Mouse (Mus musculus): ENCODE results near the gene Prima1.

Gene Prima1

GRCm38 (mm10) chr12:103223671-103224070, 18.3 kb downstream of the Prima1 start:
- DNase-seq: no peak

DNA sequence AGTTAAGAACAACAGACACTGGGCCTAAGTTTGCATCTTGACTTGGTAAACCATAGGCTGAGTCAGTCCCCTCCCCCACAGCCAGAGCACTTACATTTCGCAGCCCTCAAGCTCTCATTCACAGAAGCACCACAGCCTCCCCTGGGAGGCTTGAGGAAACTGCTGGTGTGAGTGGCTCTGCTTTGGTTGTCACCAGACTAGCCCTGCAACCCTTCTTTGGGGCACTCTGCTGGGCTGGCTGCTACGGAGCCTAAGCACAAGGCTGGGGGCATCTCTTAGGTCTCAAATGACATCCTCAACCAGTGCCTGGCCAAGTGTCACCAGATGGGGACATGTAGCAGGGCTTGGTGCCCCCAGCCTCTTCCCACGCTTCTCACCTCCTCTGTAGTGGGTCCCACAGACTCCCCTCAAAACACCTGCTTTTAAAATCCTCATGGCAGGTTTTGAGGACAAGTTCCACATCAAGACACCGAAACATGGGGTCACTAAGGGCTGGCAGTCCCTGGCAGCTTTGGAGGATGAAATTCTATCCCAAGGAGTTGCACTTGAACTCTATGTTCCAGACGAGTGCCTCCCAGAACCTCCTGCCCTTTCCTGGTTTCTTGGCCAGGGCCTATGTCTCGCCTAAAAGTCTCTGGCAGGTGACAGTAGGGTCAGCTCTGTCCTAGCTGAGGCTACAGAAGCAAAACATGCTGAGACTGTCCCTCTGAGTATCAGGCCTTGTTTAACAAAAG, 25.9 kb downstream of the Prima1 start:
- DNase-seq: no peak

DNA sequence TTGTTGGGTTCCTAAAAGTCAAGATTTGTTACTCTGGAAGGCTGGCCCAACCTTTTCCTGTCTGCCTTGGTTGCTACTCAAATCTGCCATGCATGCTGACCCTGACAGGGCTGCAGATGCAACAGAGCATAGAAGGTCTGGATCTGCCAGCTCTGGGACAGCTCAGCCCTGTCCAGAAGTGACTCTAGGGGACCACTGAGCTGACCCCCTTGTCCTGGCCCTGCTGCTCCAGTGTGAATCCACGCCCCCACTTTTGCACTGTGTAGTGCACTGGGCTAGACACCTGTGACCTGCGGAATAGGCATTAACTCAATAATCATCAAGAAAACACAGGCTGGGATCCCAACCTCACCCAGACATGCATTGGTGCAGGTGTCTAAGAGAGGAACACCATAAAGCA, 27.2 kb downstream of the Prima1 start:
- DNase-seq: no peak

- peak; percentile 34 to 45 for DNase-seq
These were observed 27.7 kb downstream of the Prima1 start for GRCm38 (mm10) chr12:103214270-103214669.

DNA sequence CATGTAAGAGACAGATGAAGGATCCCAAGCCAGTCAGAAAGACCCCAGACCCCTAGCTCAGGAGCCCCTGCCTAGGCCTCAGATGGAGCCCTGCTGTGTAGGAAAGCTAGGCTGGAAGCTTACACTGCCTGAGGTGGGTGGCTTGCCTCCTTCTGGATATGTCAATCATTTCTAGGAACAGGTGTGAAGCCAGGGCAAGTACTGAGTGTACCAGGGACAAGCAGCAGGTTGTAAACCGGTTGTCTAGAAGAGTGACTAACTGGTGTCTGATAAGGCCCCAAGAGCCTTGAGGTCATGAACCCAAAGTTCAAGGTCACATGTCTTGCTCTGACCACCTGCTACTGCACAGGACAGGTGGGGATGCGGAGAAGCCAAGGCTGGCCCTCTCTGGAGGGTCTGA, 28.4 kb downstream of the Prima1 start:
- DNase-seq: no peak

DNA sequence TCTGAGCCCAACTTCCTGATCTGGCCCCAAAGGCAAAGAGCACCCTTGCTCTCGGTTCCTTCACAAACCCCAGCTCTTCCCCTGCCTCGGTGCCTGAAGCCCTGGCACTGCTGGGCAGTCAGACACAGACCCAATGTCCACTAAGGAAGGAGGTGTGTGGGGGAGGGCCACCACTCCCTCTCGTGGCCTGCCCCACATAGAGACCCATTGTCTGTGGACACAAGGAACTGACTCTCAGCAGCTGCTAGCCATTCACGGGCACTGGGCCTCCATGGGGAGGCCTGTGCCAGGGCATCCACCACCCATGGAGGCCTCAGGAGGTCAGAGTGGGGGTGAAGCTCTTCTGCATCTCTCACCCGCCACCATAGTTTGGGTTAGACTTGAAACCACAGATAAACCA, 30.9 kb downstream of the Prima1 start:
- DNase-seq: no peak

DNA sequence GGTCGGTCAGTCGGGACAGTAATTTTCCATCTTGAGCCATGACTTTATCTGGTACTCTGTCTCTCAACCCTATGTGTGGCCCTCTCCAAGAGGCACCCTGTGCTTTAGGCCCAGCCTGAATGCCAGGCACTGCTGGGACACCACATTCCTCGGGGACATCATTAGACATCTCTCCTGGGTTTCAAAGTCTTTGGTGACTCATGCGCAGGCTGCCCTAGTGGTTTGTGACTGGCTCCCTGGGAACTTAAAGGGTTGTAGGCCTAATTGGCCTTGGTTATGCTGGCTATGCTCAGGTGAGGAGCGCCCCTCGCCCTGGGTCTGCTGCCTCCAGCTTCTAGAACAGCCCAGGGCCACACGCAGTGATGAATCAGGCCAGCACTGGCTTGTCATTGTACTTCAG, 32.4 kb downstream of the Prima1 start:
- DNase-seq: no peak

GRCm38 (mm10) chr12:103205561-103205960, 36.4 kb downstream of the Prima1 start:
- no peak for DNase-seq

- peak; percentile 68 to 74 for DNase-seq
These were observed 39.1 kb downstream of the Prima1 start for GRCm38 (mm10) chr12:103202592-103203544.

DNA sequence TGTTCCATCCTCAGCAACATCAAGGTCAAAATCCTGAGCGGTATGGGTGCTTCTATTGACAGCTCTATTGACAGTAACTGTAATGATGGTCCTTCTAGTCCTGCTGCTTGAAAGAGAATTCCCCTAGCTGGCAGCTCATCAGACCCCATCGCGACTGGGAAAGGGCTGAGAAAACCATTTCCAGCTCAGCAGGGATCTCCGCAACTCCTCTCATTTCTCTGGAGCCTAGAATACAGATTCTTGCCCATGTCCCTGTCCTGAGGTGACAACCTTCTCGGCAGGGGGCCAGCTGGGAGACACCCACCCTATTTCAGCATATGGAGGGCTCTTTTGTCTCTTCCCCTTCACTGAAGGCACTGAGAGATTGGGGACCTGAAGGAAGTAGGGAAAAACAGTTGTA, 49.0 kb downstream of the Prima1 start:
- no peak for DNase-seq

- DNase-seq: no peak
These were observed 52.2 kb downstream of the Prima1 start for GRCm38 (mm10) chr12:103189771-103190170.

GRCm38 (mm10) chr12:103188223-103188622, 53.7 kb downstream of the Prima1 start:
- DNase-seq: no peak

DNA sequence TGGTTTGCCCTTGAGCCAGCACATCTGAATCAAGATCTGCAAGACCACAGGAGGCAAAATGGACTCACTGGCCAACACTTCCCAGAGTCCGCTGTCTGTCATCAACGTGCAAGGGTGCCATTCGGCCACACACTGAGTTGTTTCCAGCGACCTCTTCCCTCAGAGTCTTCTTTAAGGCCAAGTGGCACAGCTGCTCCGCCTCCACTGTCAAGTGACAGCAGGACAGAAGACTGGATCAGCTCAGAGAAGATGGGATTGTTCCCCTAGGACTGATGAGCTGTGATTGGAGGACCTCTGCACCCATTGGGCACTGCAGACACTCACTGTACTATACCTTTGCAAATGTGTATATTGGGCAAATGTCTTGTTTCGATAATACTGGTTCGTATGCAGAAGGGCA, 54.9 kb downstream of the Prima1 start:
- DNase-seq: no peak

- DNase-seq: no peak
These were observed 58.9 kb downstream of the Prima1 start for GRCm38 (mm10) chr12:103183057-103183456.

GRCm38 (mm10) chr12:103168892-103169291, 73.1 kb downstream of the Prima1 start:
- no peak for DNase-seq

DNA sequence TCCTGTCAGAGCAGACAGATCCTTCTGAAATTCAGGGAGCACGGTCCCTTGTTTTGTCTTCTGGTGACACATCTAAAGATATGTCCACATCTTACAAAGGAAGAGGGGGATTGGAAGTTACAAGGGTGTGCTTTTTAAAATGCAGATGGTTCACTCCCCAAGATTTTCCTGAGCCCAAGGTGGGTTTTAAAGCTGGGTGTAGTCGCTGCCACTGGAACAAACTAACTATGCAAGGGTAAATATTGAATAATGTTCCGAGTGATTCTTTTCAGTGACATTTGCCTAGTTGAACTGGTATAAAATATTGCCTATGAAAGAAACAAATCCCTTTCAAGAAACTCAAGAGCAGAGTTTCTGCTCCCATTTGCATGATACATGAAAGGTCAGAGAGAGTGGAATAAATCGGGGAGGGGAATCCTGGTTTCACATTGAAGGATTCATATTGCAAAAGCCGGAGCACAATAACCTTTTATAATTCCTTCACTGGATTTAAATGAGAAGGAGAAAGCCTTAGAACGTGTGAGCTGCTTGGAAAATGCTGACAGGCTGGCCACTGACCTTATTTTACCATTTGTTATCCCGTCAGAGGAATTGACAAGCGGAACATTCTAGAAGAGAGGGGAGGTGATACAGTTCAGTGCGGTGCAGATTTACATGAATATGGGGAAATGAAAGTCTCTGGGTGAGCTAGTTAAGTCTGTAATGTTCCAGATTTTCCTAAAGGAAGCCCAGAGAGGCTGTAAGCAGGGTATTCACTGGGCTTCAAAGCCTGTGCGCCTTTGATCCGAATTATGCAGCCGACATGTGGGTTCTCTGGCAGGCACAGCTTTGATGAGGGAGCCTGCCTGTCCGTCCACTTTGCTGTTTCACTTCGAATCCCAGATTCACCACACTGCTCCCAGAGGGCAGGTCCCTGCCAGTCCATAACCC, 77.6 kb downstream of the Prima1 start:
- no peak for DNase-seq

- DNase-seq: no peak
These were observed 78.4 kb downstream of the Prima1 start for GRCm38 (mm10) chr12:103163596-103163995.

- no peak for DNase-seq
These were observed 81.2 kb downstream of the Prima1 start for GRCm38 (mm10) chr12:103160721-103161120.

DNA sequence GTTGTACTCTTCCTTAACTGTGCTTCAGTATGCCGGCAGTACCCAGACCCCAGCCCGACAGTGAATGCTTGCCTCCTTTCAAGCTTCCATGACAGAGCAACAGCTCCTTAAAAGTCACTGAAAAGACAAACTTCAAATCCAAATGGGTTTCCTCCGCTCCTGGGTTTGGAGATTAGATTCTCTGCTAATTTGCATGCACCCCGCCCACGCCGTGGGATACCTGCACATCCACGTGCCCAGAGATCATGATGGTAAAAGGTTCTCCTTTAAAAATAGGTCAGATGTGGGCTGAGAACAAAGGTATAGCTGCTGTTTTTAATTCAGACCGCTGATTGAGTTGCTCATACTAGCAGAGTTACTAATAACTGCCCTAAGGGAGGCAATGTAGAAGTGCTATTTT, 82.9 kb downstream of the Prima1 start:
- no peak for DNase-seq

GRCm38 (mm10) chr12:103157129-103157910, 84.6 kb downstream of the Prima1 start:
- DNase-seq: peak in 1 of 2 experiments; percentile 11

DNA sequence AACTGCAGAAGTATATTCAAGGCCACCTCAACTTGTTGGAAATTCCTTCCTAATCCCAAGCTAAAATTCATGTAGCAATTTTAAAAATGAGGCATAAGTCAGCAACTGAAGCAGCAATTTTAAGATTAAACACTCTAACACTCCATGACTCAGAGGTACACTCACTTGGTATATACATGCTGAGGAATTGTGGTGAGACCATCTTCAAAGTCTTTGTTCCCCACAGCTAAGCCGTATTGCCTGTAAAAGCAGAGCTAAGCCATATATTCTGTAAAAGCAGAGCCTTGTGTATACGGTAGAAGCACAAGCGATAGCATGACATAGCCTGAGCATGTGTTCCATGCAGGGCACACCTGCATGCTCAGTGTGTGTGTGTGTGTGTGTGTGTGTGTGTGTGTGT, 86.5 kb downstream of the Prima1 start:
- DNase-seq: no peak

DNA sequence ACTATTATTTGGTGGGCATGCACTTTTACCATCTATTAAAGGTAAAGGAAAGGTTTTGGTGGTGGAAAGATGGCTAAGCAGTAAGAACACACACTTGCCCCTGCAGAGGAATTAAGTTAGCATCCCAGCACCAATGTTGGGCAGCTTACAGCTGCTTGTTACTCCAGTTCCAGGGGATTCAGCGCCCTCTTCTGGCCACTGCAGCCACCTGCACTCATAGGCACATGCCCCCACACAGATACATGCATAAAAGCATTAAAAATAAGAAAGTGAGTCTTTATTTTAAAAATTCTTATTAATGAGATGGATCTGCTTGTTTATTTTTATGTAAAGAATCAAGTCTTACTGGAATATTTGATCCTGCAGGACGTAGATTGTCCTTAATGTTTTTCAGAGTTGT, 87.0 kb downstream of the Prima1 start:
- no peak for DNase-seq
